Mouse (Mus musculus) C2C12 (cell line): ENCODE measurements around the gene Rrm2. TPM values are rescaled to one million over a fixed set of nuclear protein-coding genes. Genes with fewer than 3 reads are reported as not detected.

Source experiments
- H3K27me3 ChIP-seq: one replicate; pipeline ENCODE4 v1.6.1; 2011; ENCODE audit not compliant: control insufficient read depth, insufficient read depth, insufficient read length
- H3K36me3 ChIP-seq: one replicate; pipeline ENCODE4 v1.6.1; 2011; ENCODE audit not compliant: control insufficient read depth, insufficient read depth
- H3K4me3 ChIP-seq: one replicate; pipeline ENCODE4 v1.5.1; 2011; ENCODE audit warnings: mild to moderate bottlenecking, control low read depth; ENCODE audit not compliant: poor library complexity, insufficient read depth, severe bottlenecking
- H3K79me2 ChIP-seq: one replicate; pipeline ENCODE4 v1.6.1; 2011; ENCODE audit not compliant: control insufficient read depth, insufficient read depth
- H3K79me3 ChIP-seq: one replicate; pipeline ENCODE4 v1.6.1; 2011; ENCODE audit warnings: low read depth, control low read depth
- H3ac ChIP-seq: one replicate; pipeline ENCODE3; 2011; ENCODE audit warnings: low read depth; ENCODE audit not compliant: control insufficient read depth, insufficient read length
- CEBPB ChIP-seq: IDR thresholded peaks from one replicate; pipeline ENCODE4 v1.6.1; 2011; ENCODE audit warnings: low read depth, mild to moderate bottlenecking, control low read depth, moderate library complexity
- CTCF ChIP-seq: IDR thresholded peaks from one replicate; pipeline ENCODE4 v1.5.1; 2011; ENCODE audit not compliant: control insufficient read depth, insufficient read depth, insufficient read length
- FOSL1 ChIP-seq: IDR thresholded peaks from one replicate; pipeline ENCODE4 v1.8.0; 2011; ENCODE audit warnings: mild to moderate bottlenecking, low read length; ENCODE audit not compliant: poor library complexity, insufficient read depth, severe bottlenecking
- MAX ChIP-seq: IDR thresholded peaks from one replicate; pipeline ENCODE4 v1.6.1; 2011; ENCODE audit warnings: mild to moderate bottlenecking, control low read depth
- MYOD1 ChIP-seq: IDR thresholded peaks from one replicate; pipeline ENCODE4 v1.6.1; 2011; ENCODE audit warnings: low read depth; ENCODE audit not compliant: control insufficient read depth, insufficient read length
- MYOG ChIP-seq: IDR thresholded peaks from one replicate; pipeline ENCODE4 v1.6.1; 2011; ENCODE audit not compliant: control insufficient read depth, insufficient read length; ENCODE audit errors: extremely low read depth
- USF1 ChIP-seq: IDR thresholded peaks from one replicate; pipeline ENCODE4 v1.6.1; 2011; ENCODE audit warnings: low read depth, mild to moderate bottlenecking, control low read depth, moderate library complexity
- polyA plus RNA-seq: library from polyadenylated mRNA; unstranded; fragments of >200 nt; fragmentation: generic; extraction: Trizol; gene quantifications from one replicate; pipeline ENCODE4 v1.2.1, GENCODE M21; 2012; ENCODE audit warnings: missing spikeins

The Rrm2 gene
- polyA plus RNA-seq, 1 experiment: 437 TPM

GRCm38 (mm10) chr12:24680492-24681285 is 27.4 kb upstream of the Rrm2 start:
- Histone ChIP-seq H3ac (peak overlapping the region; percentile 57), H3K27me3 (peaks cover 7% of the 10 kb centered on the region), H3K79me3 (no peaks in the 10 kb centered on the region), H3K4me3 (peak overlapping the region; percentile 11), H3K36me3 (no peaks in the 10 kb centered on the region), H3K79me2 (no peaks in the 10 kb centered on the region)
- TF ChIP-seq CTCF (peak; percentile 20), MYOG (no peak)

- TF ChIP-seq CEBPB: no peak
- no peak for TF ChIP-seq CTCF
- TF ChIP-seq MAX: no peak
- no peak for TF ChIP-seq FOSL1
- TF ChIP-seq MYOG: no peak
- TF ChIP-seq MYOD1: no peak
- no peak for TF ChIP-seq USF1
- H3K27me3 ChIP-seq: peaks cover 13% of the 10 kb centered on the region
- no peaks in the 10 kb centered on the region for H3K36me3 ChIP-seq
- peak within 1 kb of the TSS; percentile 11 for H3K4me3 ChIP-seq
- H3K79me3 ChIP-seq: no peaks in the 10 kb centered on the region
- no peaks in the 10 kb centered on the region for H3K79me2 ChIP-seq
- peak within 1 kb of the TSS; percentile 57 for H3ac ChIP-seq
Observed at GRCm38 (mm10) chr12:24681286-24682023, 26.6 kb upstream of the Rrm2 start, which contains the start of gene Cys1. Gene Cys1 (minus strand): TSS chr12:24681813.

GRCm38 (mm10) chr12:24682563-24682962 is 25.5 kb upstream of the Rrm2 start:
- peaks cover 13% of the 10 kb centered on the region for H3K27me3 ChIP-seq
- no peak overlapping the region for H3ac ChIP-seq

GRCm38 (mm10) chr12:24683461-24683860 is 24.6 kb upstream of the Rrm2 start:
- H3K79me2 ChIP-seq: no peaks in the 10 kb centered on the region
- H3K27me3 ChIP-seq: peaks cover 13% of the 10 kb centered on the region
- H3ac ChIP-seq: no peak overlapping the region
- TF ChIP-seq CTCF: no peak
- TF ChIP-seq USF1: no peak
- no peak for TF ChIP-seq MYOD1
- TF ChIP-seq CEBPB: no peak
- no peak for TF ChIP-seq MYOG
- TF ChIP-seq FOSL1: no peak
- TF ChIP-seq MAX: no peak
- H3K36me3 ChIP-seq: no peaks in the 10 kb centered on the region
- no peaks in the 10 kb centered on the region for H3K79me3 ChIP-seq
- H3K4me3 ChIP-seq: no peak overlapping the region

More at GRCm38 (mm10) chr12:24682563-24682962, 25.5 kb upstream of the Rrm2 start:
- no peak overlapping the region for H3K4me3 ChIP-seq
- H3K79me2 ChIP-seq: no peaks in the 10 kb centered on the region
- TF ChIP-seq USF1 (no peak), CTCF (no peak), MAX (no peak), MYOG (no peak), CEBPB (no peak), MYOD1 (no peak), FOSL1 (no peak)
- no peaks in the 10 kb centered on the region for H3K79me3 ChIP-seq
- H3K36me3 ChIP-seq: no peaks in the 10 kb centered on the region

GRCm38 (mm10) chr12:24686038-24686695 is 21.9 kb upstream of the Rrm2 start:
- no peaks in the 10 kb centered on the region for H3K79me2 ChIP-seq
- H3K27me3 ChIP-seq: peaks cover 12% of the 10 kb centered on the region
- H3K36me3 ChIP-seq: no peaks in the 10 kb centered on the region
- H3K4me3 ChIP-seq: no peak overlapping the region
- no peak overlapping the region for H3ac ChIP-seq
- no peaks in the 10 kb centered on the region for H3K79me3 ChIP-seq
- TF ChIP-seq CTCF: no peak
- no peak for TF ChIP-seq MYOD1
- TF ChIP-seq MYOG: no peak
- no peak for TF ChIP-seq MAX
- TF ChIP-seq USF1: no peak
- TF ChIP-seq FOSL1: no peak
- TF ChIP-seq CEBPB: no peak
